Mouse (Mus musculus): ENCODE data around the gene Edem2.

GRCm38 (mm10) chr2:155667881-155668280, 61.4 kb downstream of the Edem2 start:
- TF ChIP-seq POLR2A (IDR thresholded peaks at IDR 0.05; ENCODE audit: extremely low read depth, insufficient read depth, low read length): no peak
- no peak for TF ChIP-seq CTCF (IDR thresholded peaks at IDR 0.05; ENCODE audit: low read depth, low read length)

Measured in liver, adult 2 months (tissue).